Mouse (Mus musculus): ENCODE data around the gene Ppp1r1c. TPM values are rescaled to one million over a fixed set of nuclear protein-coding genes. Genes with fewer than 3 reads are reported as not detected.
A peak's percentile ranks its signal among the peaks of the same experiment; 100 is the strongest.

Gene Ppp1r1c
- total RNA-seq, 2 experiments from 2014 or later: 0.38 TPM; not detected in 1

GRCm38 (mm10) chr2:79722415-79722814, 14.8 kb downstream of the Ppp1r1c start:
- no peak for DNase-seq (ENCODE audit: low spot score in 2 of 2)
- intact Hi-C loops (cut with DNase I): no loop called here

GRCm38 (mm10) chr2:79738958-79739357, 31.4 kb downstream of the Ppp1r1c start:
- DNase-seq (ENCODE audit: low spot score in 2 of 2): no peak
- intact Hi-C loops (cut with DNase I): no loop called here

- no peak for DNase-seq (ENCODE audit: low spot score in 2 of 2)
- intact Hi-C loops (cut with DNase I): no loop called here
These were observed 34.4 kb downstream of the Ppp1r1c start for GRCm38 (mm10) chr2:79741966-79742365.

GRCm38 (mm10) chr2:79744164-79744563, 36.6 kb downstream of the Ppp1r1c start:
- intact Hi-C loops (cut with DNase I): no loop called here
- no peak for DNase-seq (ENCODE audit: low spot score in 2 of 2)

GRCm38 (mm10) chr2:79751685-79752084, 44.1 kb downstream of the Ppp1r1c start:
- DNase-seq (ENCODE audit: low spot score in 2 of 2): no peak
- intact Hi-C loops (cut with DNase I): no loop called here

GRCm38 (mm10) chr2:79760018-79760417, 52.4 kb downstream of the Ppp1r1c start:
- DNase-seq (ENCODE audit: low spot score in 2 of 2): peak; percentile 14 to 53
- intact Hi-C loops (cut with DNase I): no loop called here

- intact Hi-C loops (cut with DNase I): no loop called here
- no peak for DNase-seq (ENCODE audit: low spot score in 2 of 2)
These were observed 55.3 kb downstream of the Ppp1r1c start for GRCm38 (mm10) chr2:79762723-79763388.

- DNase-seq (ENCODE audit: low spot score in 2 of 2): no peak
- intact Hi-C loops (cut with DNase I): no loop called here
These were observed 57.5 kb downstream of the Ppp1r1c start for GRCm38 (mm10) chr2:79765032-79765431.

GRCm38 (mm10) chr2:79765723-79766122, 58.1 kb downstream of the Ppp1r1c start:
- intact Hi-C loops (cut with DNase I): no loop called here

GRCm38 (mm10) chr2:79768625-79769024, 61.0 kb downstream of the Ppp1r1c start:
- DNase-seq (ENCODE audit: low spot score in 2 of 2): no peak
- intact Hi-C loops (cut with DNase I): no loop called here

More at GRCm38 (mm10) chr2:79765723-79766122, 58.1 kb downstream of the Ppp1r1c start:
- DNase-seq (ENCODE audit: low spot score in 2 of 2): no peak

- intact Hi-C loops (cut with DNase I): loop anchor here (10.0 kb wide), 1 partner anchor 126 kb away; no protein-coding TSS in a partner anchor
- no peak for DNase-seq (ENCODE audit: low spot score in 2 of 2)
These were observed 62.7 kb downstream of the Ppp1r1c start for GRCm38 (mm10) chr2:79770307-79770706.

- intact Hi-C loops (cut with DNase I): loop anchor here (1.0 to 10.0 kb wide), 2 partner anchors 130 to 262 kb away; no protein-coding TSS in a partner anchor
- peak; percentile 88 to 89 for DNase-seq (ENCODE audit: low spot score in 2 of 2)
These were observed 66.8 kb downstream of the Ppp1r1c start for GRCm38 (mm10) chr2:79774372-79774771.

GRCm38 (mm10) chr2:79777801-79778200, 70.2 kb downstream of the Ppp1r1c start:
- intact Hi-C loops (cut with DNase I): loop anchor here (10.0 kb wide), 1 partner anchor 133 kb away; no protein-coding TSS in a partner anchor
- DNase-seq (ENCODE audit: low spot score in 2 of 2): no peak

- intact Hi-C loops (cut with DNase I): no loop called here
- DNase-seq (ENCODE audit: low spot score in 2 of 2): no peak
These were observed 73.2 kb downstream of the Ppp1r1c start for GRCm38 (mm10) chr2:79780772-79781171.

GRCm38 (mm10) chr2:79785541-79786134, 78.1 kb downstream of the Ppp1r1c start:
- DNase-seq (ENCODE audit: low spot score in 2 of 2): no peak
- intact Hi-C loops (cut with DNase I): no loop called here

GRCm38 (mm10) chr2:79786467-79786866, 78.9 kb downstream of the Ppp1r1c start:
- intact Hi-C loops (cut with DNase I): no loop called here
- DNase-seq (ENCODE audit: low spot score in 2 of 2): no peak

GRCm38 (mm10) chr2:79793186-79793585, 85.6 kb downstream of the Ppp1r1c start:
- intact Hi-C loops (cut with DNase I): no loop called here
- DNase-seq (ENCODE audit: low spot score in 2 of 2): no peak

GRCm38 (mm10) chr2:79797444-79797843, 89.9 kb downstream of the Ppp1r1c start:
- intact Hi-C loops (cut with DNase I): no loop called here
- DNase-seq (ENCODE audit: low spot score in 2 of 2): no peak

GRCm38 (mm10) chr2:79798627-79799026, 91.0 kb downstream of the Ppp1r1c start:
- DNase-seq (ENCODE audit: low spot score in 2 of 2): no peak
- intact Hi-C loops (cut with DNase I): no loop called here

GRCm38 (mm10) chr2:79815708-79816484, 108.3 kb downstream of the Ppp1r1c start:
- intact Hi-C loops (cut with DNase I): no loop called here

More at GRCm38 (mm10) chr2:79815708-79816484, 108.3 kb downstream of the Ppp1r1c start:
- DNase-seq (ENCODE audit: low spot score in 2 of 2): no peak

All from left cerebral cortex, postnatal 14 days (tissue).